Mouse (Mus musculus): ENCODE results near the gene Hsd17b12. TPM values are rescaled to one million over a fixed set of nuclear protein-coding genes. Genes with fewer than 3 reads are reported as not detected.

The Hsd17b12 gene
- polyA plus RNA-seq, 1 experiment, result 26.7 TPM

DNA sequence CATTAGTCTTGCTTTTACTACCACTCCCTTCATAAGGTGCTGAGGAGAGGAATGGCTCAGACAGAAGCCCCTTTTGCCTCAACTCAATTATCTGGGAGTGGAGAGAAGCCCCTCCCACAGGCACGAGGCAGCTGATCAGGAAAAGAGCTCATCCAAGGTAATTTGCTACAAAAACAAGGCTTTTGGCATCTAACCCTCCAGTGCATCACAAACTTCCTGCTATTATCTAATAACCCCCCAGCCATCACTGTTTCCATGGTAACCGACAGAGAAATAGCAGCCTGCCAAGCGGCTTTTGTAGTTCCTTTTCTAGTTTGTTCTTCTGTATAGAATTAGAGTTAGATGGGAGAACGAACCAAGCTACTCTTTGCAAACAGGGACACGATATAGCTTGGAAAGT is 165.5 kb downstream of the Hsd17b12 start:
- Histone ChIP-seq H3K9me3 (no peaks in the 10 kb centered on the region), H3K27me3 (replicated peaks) (peaks cover 7% of the 10 kb centered on the region), H3K4me1 (peaks cover 29% of the 10 kb centered on the region), H3K36me3 (replicated peaks; ENCODE audit: low read length) (peaks cover 100% of the 10 kb centered on the region), H3K4me3 (replicated peaks) (no peak overlapping the region)
- TF ChIP-seq GATA1 (IDR thresholded peaks at IDR 0.05; ENCODE audit: borderline replicate concordance, low read length), result no peak
- no peak for TF ChIP-seq FLI1 (IDR thresholded peaks at IDR 0.05; ENCODE audit: low read length)

DNA sequence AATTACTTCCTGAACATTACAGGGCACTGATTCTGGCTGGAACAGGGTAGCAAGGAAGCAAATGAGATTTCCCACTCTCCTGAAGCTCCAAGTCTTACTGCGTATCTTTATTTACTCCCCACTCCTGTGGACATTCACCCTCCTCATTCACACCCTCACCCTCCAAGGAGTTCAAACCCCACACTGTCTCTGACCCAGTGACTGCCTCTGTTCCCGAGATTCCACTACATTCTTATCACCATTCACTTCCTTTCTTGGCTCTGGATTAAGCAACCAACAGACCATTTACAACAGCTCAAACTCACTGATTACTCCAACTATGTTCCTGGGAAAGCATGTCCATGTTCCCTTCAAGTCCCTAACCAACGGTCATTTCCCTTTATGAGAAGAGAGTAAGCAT is 166.4 kb downstream of the Hsd17b12 start:
- peaks cover 100% of the 10 kb centered on the region for H3K36me3 ChIP-seq (replicated peaks; ENCODE audit: low read length)
- peaks cover 38% of the 10 kb centered on the region for H3K4me1 ChIP-seq
- no peak overlapping the region for H3K4me3 ChIP-seq (replicated peaks)
- H3K9me3 ChIP-seq, result no peaks in the 10 kb centered on the region
- peaks cover 9% of the 10 kb centered on the region for H3K27me3 ChIP-seq (replicated peaks)
- no peak for TF ChIP-seq FLI1 (IDR thresholded peaks at IDR 0.05; ENCODE audit: low read length)
- no peak for TF ChIP-seq GATA1 (IDR thresholded peaks at IDR 0.05; ENCODE audit: borderline replicate concordance, low read length)

DNA sequence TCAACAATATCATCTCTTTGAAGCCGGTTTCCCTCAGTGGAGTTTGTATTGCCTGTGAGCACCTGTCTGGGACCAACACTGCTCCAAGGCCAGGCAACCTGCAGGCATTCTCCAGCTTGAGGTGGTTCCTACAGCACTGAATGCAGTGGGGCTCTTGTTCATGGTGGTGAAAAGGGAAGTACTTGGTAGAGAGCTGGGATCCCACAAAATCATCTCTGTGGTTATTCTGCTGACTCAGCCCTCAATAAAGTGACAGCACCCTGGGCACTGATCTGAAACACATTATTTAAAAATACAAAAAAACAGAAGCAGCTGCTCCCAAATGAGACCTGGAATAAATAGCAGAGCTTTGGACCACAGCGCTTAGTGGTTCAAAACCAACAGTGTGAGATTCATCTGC is 169.3 kb downstream of the Hsd17b12 start:
- peaks cover 41% of the 10 kb centered on the region for H3K4me1 ChIP-seq

More for the DNA sequence above, 169.3 kb downstream of the Hsd17b12 start:
- H3K36me3 ChIP-seq (replicated peaks; ENCODE audit: low read length), result peaks cover 100% of the 10 kb centered on the region
- H3K4me3 ChIP-seq (replicated peaks), result no peak overlapping the region
- peaks cover 11% of the 10 kb centered on the region for H3K27me3 ChIP-seq (replicated peaks)
- H3K9me3 ChIP-seq, result no peaks in the 10 kb centered on the region
- TF ChIP-seq GATA1 (IDR thresholded peaks at IDR 0.05; ENCODE audit: borderline replicate concordance, low read length) (no peak), FLI1 (IDR thresholded peaks at IDR 0.05; ENCODE audit: low read length) (no peak)

Other genes with a start within 250 kb of the Hsd17b12 start
- gene Gm13889, start 200.8 kb downstream of the Hsd17b12 start, polyA plus RNA-seq (2012; ENCODE audit: insufficient read depth, low replicate concordance), result 1.7 and 2.1 TPM in 2 replicates
- gene Gm27027, start 161.6 kb downstream of the Hsd17b12 start, polyA plus RNA-seq (2012; ENCODE audit: insufficient read depth, low replicate concordance), result not detected in 2 replicates
- 18.0 and 31.2 TPM in 2 replicates for gene Alkbh3, start 147.2 kb downstream of the Hsd17b12 start, polyA plus RNA-seq (2012; ENCODE audit: insufficient read depth, low replicate concordance)
- 1.2 and 2.8 TPM in 2 replicates for gene Ttc17, start 248.7 kb upstream of the Hsd17b12 start, polyA plus RNA-seq (2012; ENCODE audit: insufficient read depth, low replicate concordance)